Mouse (Mus musculus) midbrain, embryonic 14.5 days (tissue): ENCODE measurements around the gene Tmem98. TPM values are rescaled to one million over a fixed set of nuclear protein-coding genes. Genes with fewer than 3 reads are reported as not detected.

Experiments used
- ATAC-seq: fragments of 200-750 bp; cut with Nextera tagmentation; 2 replicates; pipeline ENCODE4 v1.8.0; 2017; ENCODE audit warnings: moderate number of reproducible peaks, moderate library complexity; ENCODE audit not compliant: low FRiP score, low TSS enrichment
- DNase-seq: peaks from one replicate; pipeline ENCODE4 v3.0.0-alpha.2; 2015
- H3K27ac ChIP-seq: fragments of 300-500 bp; sonication (generic); replicated peaks from 2 replicates; pipeline ENCODE4 v1.5.1; 2014; ENCODE audit warnings: mild to moderate bottlenecking, low read depth, low read length, moderate library complexity
- H3K27me3 ChIP-seq: fragments of 300-500 bp; sonication (generic); 2 replicates; pipeline ENCODE4 v1.6.1; 2014; ENCODE audit warnings: low read length, control low read depth, mixed read lengths; ENCODE audit not compliant: control insufficient read depth, insufficient read depth
- H3K36me3 ChIP-seq: fragments of 300-500 bp; sonication (generic); 2 replicates; pipeline ENCODE4 v1.6.1; 2014; ENCODE audit warnings: low read length, control low read depth; ENCODE audit not compliant: control insufficient read depth, insufficient read depth
- H3K4me1 ChIP-seq: fragments of 300-500 bp; sonication (generic); 2 replicates; pipeline ENCODE4 v1.6.1; 2014; ENCODE audit warnings: mild to moderate bottlenecking, antibody characterized with exemption, low read length, control low read depth; ENCODE audit not compliant: control insufficient read depth, insufficient read depth
- H3K4me2 ChIP-seq: fragments of 300-500 bp; sonication (generic); 2 replicates; pipeline ENCODE4 v1.6.1; 2014; ENCODE audit warnings: mild to moderate bottlenecking, low read length, moderate library complexity
- H3K4me3 ChIP-seq: fragments of 300-500 bp; sonication (generic); replicated peaks from 2 replicates; pipeline ENCODE4 v1.5.1; 2014; ENCODE audit warnings: low read depth, low read length
- H3K9ac ChIP-seq: fragments of 300-500 bp; sonication (generic); replicated peaks from 2 replicates; pipeline ENCODE4 v1.6.1; 2014; ENCODE audit warnings: mild to moderate bottlenecking, low read length, moderate library complexity
- H3K9me3 ChIP-seq: fragments of 300-500 bp; sonication (generic); 2 replicates; pipeline ENCODE4 v1.6.1; 2016; ENCODE audit warnings: low read length, control low read depth, mixed read lengths; ENCODE audit not compliant: control insufficient read depth
- WGBS: fragments of 180-500 bp; shearing (Covaris S2); extraction: QIAGEN DNeasy Blood & Tissue Kit; methylation state at CpG from one replicate; pipeline ENCODE4 v1.1.7; 2014; 5-methylcytosine and 5-hydroxymethylcytosine counted together
- polyA plus RNA-seq: library from polyadenylated mRNA; unstranded; fragments of >200 nt; fragmentation: Nextera tagmentation; extraction: Ambion mirVana; gene quantifications from 2 replicates; pipeline ENCODE4 v1.2.1, GENCODE M21; 2014

The Tmem98 gene
- polyA plus RNA-seq, 1 experiment from 2014 or later = 28.7 TPM

DNA sequence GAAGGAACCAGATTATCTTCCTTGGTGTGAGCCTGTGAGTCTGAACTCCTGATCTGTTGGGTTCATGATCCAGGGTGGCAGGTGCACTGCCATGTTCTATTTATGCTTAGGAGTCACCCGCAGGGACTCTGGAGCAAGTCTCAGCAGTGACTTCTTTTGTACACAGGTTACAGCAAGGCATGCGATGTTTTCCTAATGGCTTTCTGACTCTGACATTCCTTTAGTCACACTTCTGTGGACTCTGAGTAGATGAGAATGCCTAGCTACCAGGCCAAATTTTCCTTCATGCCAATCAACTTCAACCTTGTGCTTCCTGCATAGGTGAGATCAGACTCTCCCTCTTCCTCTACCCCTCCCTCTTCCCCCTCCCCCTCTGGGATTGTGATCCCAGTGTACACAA is 25.4 kb downstream of the Tmem98 start:
- Histone ChIP-seq H3K9me3 (no peaks in the 10 kb centered on the region), H3K4me1 (no peaks in the 10 kb centered on the region; the same call in 1 of the 2 replicates), H3K4me3 (no peak overlapping the region), H3K27ac (no peak overlapping the region), H3K27me3 (no peaks in the 10 kb centered on the region), H3K9ac (no peak overlapping the region), H3K4me2 (no peak overlapping the region), H3K36me3 (no peaks in the 10 kb centered on the region)
- no peak for ATAC-seq
- 79% methylated on average over 2 of the region's 2 CpGs for WGBS
- DNase-seq = no peak

DNA sequence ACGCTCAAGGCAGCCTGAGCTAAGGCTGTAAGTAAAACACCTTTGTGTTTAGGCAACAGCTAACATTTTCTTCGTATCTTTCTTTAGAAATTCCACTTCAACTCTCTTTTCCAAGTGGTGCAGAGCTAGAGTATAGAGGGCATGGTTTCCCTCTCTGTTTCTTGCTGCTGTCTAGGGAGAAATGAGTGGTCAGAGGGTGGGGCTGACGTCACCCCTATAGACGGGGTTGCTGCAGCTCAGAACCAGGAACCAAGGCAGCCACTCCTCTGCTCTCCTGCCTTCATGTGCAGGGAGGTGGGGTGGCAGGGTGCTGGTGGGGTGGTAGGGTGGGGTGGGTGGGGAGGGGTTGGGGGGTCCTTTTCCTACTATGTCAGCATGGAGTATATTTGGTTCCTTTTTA is 25.9 kb downstream of the Tmem98 start:
- H3K4me3 ChIP-seq = no peak overlapping the region
- H3K27ac ChIP-seq = no peak overlapping the region
- ATAC-seq (no peak), DNase-seq (no peak)
- H3K9ac ChIP-seq = no peak overlapping the region
- H3K36me3 ChIP-seq = no peaks in the 10 kb centered on the region
- H3K4me2 ChIP-seq = no peak overlapping the region
- no peaks in the 10 kb centered on the region for H3K27me3 ChIP-seq
- H3K9me3 ChIP-seq = no peaks in the 10 kb centered on the region
- no peaks in the 10 kb centered on the region; the same call in 1 of the 2 replicates for H3K4me1 ChIP-seq
- 84% methylated on average over 4 of the region's 4 CpGs for WGBS

DNA sequence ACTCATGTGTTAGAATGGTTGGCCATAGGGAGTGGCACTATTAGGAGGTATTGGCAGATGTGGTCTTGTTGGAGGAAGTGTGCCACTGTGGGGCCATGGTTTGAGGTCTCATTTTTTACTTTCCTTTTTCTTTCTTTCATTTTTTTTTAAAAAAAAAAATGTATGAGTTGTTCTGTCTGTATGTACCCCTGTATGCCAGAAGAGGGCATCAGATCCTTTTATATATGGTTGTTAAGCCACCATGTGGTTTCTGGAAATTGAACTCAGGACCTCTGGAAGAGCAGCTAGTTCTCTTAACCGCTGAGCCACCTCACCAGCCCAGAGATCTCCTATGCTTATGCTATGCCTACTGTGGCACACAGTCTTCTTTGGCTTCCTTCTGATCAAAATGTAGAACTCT is 28.7 kb downstream of the Tmem98 start:
- no peak overlapping the region for H3K9ac ChIP-seq
- 74% methylated on average over 1 of the region's 1 CpGs for WGBS
- DNase-seq (no peak), ATAC-seq (no peak)
- H3K9me3 ChIP-seq = no peaks in the 10 kb centered on the region
- H3K36me3 ChIP-seq = no peaks in the 10 kb centered on the region
- no peaks in the 10 kb centered on the region for H3K4me1 ChIP-seq
- H3K4me2 ChIP-seq = no peak overlapping the region
- no peak overlapping the region for H3K27ac ChIP-seq
- H3K4me3 ChIP-seq = no peak overlapping the region
- H3K27me3 ChIP-seq = no peaks in the 10 kb centered on the region

DNA sequence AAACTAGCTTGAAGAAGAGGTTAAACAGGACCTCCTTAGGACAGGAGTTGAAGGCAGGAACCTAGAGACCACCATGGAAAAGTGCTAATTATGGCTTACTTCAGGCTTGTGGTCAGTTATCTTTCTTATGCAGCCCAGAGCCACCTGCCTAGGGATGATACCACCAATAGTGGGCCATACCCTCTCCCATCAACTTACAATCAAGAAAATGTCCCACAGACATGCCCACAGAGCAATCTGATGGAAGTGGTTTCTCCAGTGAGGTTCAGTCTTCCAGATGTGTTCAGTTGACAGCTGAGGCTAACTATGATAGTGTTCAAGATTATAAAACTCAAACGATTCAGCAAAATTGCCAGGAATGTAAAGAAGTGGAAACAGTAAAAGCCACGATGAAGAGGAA is 33.5 kb downstream of the Tmem98 start:
- H3K27me3 ChIP-seq = no peaks in the 10 kb centered on the region
- no peak overlapping the region for H3K27ac ChIP-seq
- H3K4me1 ChIP-seq = no peaks in the 10 kb centered on the region
- H3K4me2 ChIP-seq = no peak overlapping the region
- no peaks in the 10 kb centered on the region for H3K36me3 ChIP-seq
- ATAC-seq (no peak), DNase-seq (no peak)
- H3K9ac ChIP-seq = no peak overlapping the region
- no peaks in the 10 kb centered on the region for H3K9me3 ChIP-seq
- no peak overlapping the region for H3K4me3 ChIP-seq
- 86% methylated on average over 2 of the region's 2 CpGs for WGBS

DNA sequence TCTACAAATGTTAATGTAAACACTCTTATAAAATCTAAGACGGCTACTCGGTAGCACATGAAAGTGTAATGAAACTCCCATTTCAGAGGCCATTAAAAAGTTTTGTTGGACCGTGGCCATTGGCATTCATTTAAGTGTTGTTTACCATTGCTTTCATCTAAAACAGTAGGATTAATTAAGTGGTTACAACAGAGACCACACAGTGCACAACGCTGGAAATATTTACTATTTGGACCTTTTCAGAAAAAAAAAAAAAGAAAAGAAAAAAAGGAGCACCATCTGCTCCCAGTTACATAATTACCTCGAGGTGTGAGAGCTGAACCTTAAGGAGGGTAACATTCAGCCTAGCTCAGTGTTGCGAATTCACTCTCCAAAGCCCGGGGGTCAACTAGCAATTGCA is 35.5 kb downstream of the Tmem98 start:
- no peaks in the 10 kb centered on the region for H3K36me3 ChIP-seq
- WGBS = 64% methylated on average over 7 of the region's 7 CpGs
- no peak overlapping the region for H3K4me3 ChIP-seq
- H3K27ac ChIP-seq = no peak overlapping the region
- DNase-seq = no peak
- H3K4me1 ChIP-seq = no peaks in the 10 kb centered on the region
- H3K9ac ChIP-seq = no peak overlapping the region
- no peaks in the 10 kb centered on the region for H3K9me3 ChIP-seq
- H3K27me3 ChIP-seq = no peaks in the 10 kb centered on the region
- H3K4me2 ChIP-seq = no peak overlapping the region
- no peak for ATAC-seq

DNA sequence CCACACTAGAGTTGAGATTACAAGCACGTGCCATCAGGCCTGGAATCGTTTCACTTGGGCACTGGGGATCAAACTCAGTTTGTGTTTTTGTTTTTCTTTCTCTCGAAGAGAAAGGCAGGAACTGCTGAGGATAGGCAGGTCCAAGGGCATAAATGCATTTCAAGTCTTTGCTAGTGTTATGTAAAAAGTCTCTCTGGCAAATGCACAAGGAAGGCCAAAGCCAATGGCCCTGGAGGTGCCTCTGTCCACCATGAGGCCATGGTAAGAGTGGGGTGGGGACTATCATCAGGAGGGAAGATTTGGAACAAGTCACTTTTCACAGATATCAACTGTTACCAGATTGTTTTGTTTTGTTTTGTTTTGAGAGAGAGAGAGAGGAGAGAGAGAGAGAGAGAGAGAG is 36.1 kb downstream of the Tmem98 start:
- Histone ChIP-seq H3K4me2 (no peak overlapping the region), H3K27me3 (no peaks in the 10 kb centered on the region), H3K4me3 (no peak overlapping the region), H3K9me3 (no peaks in the 10 kb centered on the region), H3K4me1 (no peaks in the 10 kb centered on the region), H3K36me3 (no peaks in the 10 kb centered on the region), H3K9ac (no peak overlapping the region), H3K27ac (no peak overlapping the region)
- DNase-seq (no peak), ATAC-seq (no peak)
- WGBS = 65% methylated on average over 3 of the region's 3 CpGs

DNA sequence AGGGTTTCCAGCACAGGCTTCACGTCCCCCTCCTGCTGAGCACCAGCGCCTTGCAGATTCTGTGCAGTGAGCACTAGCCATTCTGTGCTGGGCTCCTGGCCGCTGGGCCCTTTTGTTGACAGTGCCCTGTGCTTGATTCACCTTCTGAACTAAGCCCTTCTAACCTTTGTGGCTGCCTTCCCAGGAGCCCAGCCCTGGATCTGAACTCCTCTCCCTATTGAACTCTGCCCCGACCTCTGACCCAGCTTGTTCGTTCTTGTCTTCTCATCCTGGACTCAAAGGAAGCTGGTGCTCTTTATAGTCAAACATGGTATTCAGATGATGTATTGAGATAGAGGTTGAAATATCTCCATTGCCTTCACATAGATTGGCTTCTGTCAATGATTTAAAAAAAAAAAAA is 38.2 kb downstream of the Tmem98 start:
- 0 out of 2 replicates have a peak, but pooled peaks cover 4% of the 10 kb centered on the region for H3K4me1 ChIP-seq

DNA sequence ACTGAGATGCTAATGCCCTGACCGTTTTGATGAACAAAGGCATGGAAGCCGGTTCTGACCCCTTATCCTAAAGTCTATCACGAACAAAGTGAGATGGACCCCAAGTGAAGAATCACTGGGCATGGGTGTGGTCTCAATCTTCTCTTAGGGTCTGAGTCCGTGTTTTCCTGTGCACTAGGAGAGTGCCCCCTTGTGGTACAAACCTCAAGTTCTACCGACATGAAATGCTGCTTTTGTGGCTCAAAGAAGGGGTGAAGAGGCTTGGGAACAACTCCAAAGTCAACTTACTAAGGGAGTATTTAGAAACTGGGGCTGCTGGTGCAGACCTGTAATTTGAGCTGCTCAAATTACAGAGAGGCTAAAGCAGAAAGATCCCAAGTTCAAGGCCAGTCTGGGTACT is 41.9 kb downstream of the Tmem98 start:
- Histone ChIP-seq H3K9ac (no peak overlapping the region), H3K4me3 (no peak overlapping the region), H3K4me2 (no peak overlapping the region), H3K27me3 (no peaks in the 10 kb centered on the region), H3K9me3 (no peaks in the 10 kb centered on the region), H3K27ac (no peak overlapping the region), H3K4me1 (0 out of 2 replicates have a peak, but pooled peaks cover 4% of the 10 kb centered on the region), H3K36me3 (no peaks in the 10 kb centered on the region)
- no peak for ATAC-seq
- 48% methylated on average over 5 of the region's 5 CpGs for WGBS
- no peak for DNase-seq

More for the DNA sequence above, 38.2 kb downstream of the Tmem98 start:
- 41% methylated on average over 5 of the region's 5 CpGs for WGBS
- H3K9ac ChIP-seq = no peak overlapping the region
- no peak overlapping the region for H3K27ac ChIP-seq
- no peak overlapping the region for H3K4me3 ChIP-seq
- ATAC-seq (no peak), DNase-seq (no peak)
- H3K27me3 ChIP-seq = no peaks in the 10 kb centered on the region
- H3K4me2 ChIP-seq = no peak overlapping the region
- no peaks in the 10 kb centered on the region for H3K36me3 ChIP-seq
- H3K9me3 ChIP-seq = no peaks in the 10 kb centered on the region

DNA sequence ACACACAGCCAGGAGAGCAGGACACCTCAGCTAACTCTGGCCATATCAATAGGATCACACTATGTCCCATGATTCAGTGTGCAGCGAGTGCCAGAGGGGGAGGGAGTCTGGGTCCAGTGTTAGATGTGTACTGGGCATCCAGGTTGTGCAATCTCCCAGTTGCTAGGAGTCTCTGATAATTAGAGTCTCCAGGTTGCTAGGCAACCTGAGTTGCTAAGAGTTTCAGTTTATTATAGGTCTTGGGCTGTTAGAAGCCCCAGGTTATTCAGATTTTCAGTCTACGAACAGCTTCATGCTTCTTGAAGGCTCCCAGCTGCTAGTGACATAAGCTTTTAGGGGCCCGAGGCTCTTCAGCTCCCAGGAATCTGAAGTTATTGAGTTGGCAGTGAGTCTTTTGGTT is 43.0 kb downstream of the Tmem98 start:
- Histone ChIP-seq H3K4me3 (no peak overlapping the region), H3K36me3 (no peaks in the 10 kb centered on the region), H3K27me3 (no peaks in the 10 kb centered on the region), H3K9me3 (no peaks in the 10 kb centered on the region), H3K4me1 (0 out of 2 replicates have a peak, but pooled peaks cover 4% of the 10 kb centered on the region), H3K9ac (no peak overlapping the region), H3K4me2 (no peak overlapping the region), H3K27ac (no peak overlapping the region)
- DNase-seq = peak; percentile 71
- WGBS = 38% methylated on average over 3 of the region's 3 CpGs
- ATAC-seq = no peak
